Mouse (Mus musculus) G1E (cell line): Measurements from ENCODE around the gene Gm20489. TPM values are rescaled to one million over a fixed set of nuclear protein-coding genes. Genes with fewer than 3 reads are reported as not detected.
A peak's percentile ranks its signal among the peaks of the same experiment; 100 is the strongest.

Experiments used
- ATAC-seq: 2 replicates; pipeline ENCODE4 v1.8.0; 2016; ENCODE audit warnings: mild to moderate bottlenecking; ENCODE audit not compliant: insufficient number of reproducible peaks, poor library complexity, low FRiP score, severe bottlenecking; ENCODE audit errors: extremely low read depth
- DNase-seq: peaks from one replicate; pipeline ENCODE4 v3.0.0; 2012; ENCODE audit warnings: low spot score
- H3K27me3 ChIP-seq: 2 replicates; pipeline ENCODE4 v1.6.1; 2012; ENCODE audit warnings: mild to moderate bottlenecking, low read length, inconsistent platforms; ENCODE audit not compliant: insufficient read depth
- H3K36me3 ChIP-seq: replicated peaks from 2 replicates; pipeline ENCODE3; 2012; ENCODE audit warnings: mild to moderate bottlenecking, inconsistent platforms
- H3K4me1 ChIP-seq: 2 replicates; pipeline ENCODE4 v1.6.1; 2012; ENCODE audit warnings: low read depth, low read length, inconsistent platforms, mixed read lengths; ENCODE audit not compliant: insufficient read depth
- H3K4me3 ChIP-seq: 2 replicates; pipeline ENCODE4 v1.5.1; 2012; ENCODE audit warnings: low read depth, mild to moderate bottlenecking, inconsistent platforms, low read length, moderate library complexity, mixed read lengths
- H3K9me3 ChIP-seq: replicated peaks from 2 replicates; pipeline ENCODE4 v1.6.1; 2012; ENCODE audit warnings: inconsistent platforms
- CTCF ChIP-seq: IDR thresholded peaks from 2 replicates; pipeline ENCODE4 v1.5.1; 2012; ENCODE audit warnings: low read depth, low read length, inconsistent platforms, mixed read lengths
- GATA1 ChIP-seq: IDR thresholded peaks from 2 replicates; pipeline ENCODE4 v1.6.1; 2012; ENCODE audit warnings: borderline replicate concordance, low read length, inconsistent platforms, mixed read lengths
- GATA2 ChIP-seq: IDR thresholded peaks from 2 replicates; pipeline ENCODE4 v1.6.1; 2012; ENCODE audit warnings: low read depth, low read length, inconsistent platforms, borderline replicate concordance
- POLR2AphosphoS5 ChIP-seq: IDR thresholded peaks from 2 replicates; pipeline ENCODE4 v1.6.1; 2012; ENCODE audit warnings: low read depth, low read length, inconsistent platforms; ENCODE audit not compliant: insufficient replicate concordance
- TAL1 ChIP-seq: conservative IDR thresholded peaks from 2 replicates; pipeline ENCODE4 v1.6.1; 2012; ENCODE audit warnings: low read depth, low read length, inconsistent platforms, mixed read lengths
- polyA plus RNA-seq: library from polyadenylated mRNA; stranded (reverse); fragments of >175 nt; gene quantifications from 2 replicates; pipeline ENCODE4 v1.2.3, GENCODE M21; 2012
- total RNA-seq, 2 experiments: library from RNA; stranded (forward) in 1 of 2; stranded (reverse) in 1 of 2; fragments of 200-1000 nt in 1 of 2; fragments of >200 nt in 1 of 2; fragmentation: Nextera tagmentation in 1 of 2; gene quantifications; 2 replicates each; pipeline ENCODE4 v1.2.3; 2014 to 2017

Gene Gm20489
- total and polyA plus RNA-seq, 3 experiments: not detected

DNA sequence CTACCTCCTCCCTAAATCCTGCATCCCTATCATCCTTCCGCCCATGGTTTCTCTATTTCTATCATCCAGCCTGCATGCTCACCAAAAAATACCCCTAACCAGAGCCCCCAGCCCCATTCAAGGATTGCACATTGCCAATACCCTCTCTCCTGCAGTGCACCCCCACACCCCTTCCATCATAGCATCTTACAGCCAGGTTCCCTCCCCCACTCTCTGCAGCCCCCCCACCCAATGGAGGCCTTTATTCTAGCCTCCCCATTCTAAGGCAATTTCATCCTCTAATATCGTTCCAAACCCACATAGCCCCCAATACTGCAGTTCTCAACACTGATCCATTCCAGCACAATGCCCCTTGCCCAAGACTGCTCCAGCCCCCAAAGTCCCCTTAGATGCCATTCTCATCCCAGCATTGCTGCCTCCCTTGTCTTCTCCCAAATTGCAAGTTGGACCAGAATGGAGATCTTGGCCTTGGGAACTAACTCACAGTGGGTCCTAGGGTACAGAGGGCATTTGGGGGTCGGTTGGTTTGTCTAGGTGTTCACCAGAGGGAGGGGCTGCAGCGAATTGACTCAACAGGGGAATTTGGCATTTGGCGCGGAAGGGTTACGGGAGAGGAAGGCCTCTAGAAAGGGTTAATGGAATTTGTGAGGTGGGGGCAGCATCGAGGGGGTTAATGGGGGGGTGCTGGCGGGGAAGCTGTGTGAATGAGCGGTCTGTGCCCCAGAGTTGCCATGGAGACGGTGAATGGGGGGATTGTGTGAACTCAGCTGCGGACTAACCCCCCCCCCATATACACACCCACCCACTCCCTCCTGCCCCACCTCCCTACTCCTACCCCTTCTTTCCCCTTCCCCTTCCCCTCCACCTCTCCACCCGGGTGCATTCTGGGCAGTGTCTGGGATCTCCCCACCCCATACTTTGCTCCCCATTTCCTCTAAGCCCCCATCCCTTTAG, 30.9 kb upstream of the Gm20489 start:
- TF ChIP-seq CTCF (no peak), POLR2AphosphoS5 (no peak), GATA1 (no peak), TAL1 (no peak), GATA2 (no peak)
- Histone ChIP-seq H3K4me1 (peaks cover 6% of the 10 kb centered on the region; the same call in 1 of the 2 replicates), H3K4me3 (no peak overlapping the region), H3K9me3 (no peaks in the 10 kb centered on the region), H3K36me3 (peaks cover 33% of the 10 kb centered on the region), H3K27me3 (peaks cover 8% of the 10 kb centered on the region; the same call in 1 of the 2 replicates)
- DNase-seq (no peak), ATAC-seq (no peak)

DNA sequence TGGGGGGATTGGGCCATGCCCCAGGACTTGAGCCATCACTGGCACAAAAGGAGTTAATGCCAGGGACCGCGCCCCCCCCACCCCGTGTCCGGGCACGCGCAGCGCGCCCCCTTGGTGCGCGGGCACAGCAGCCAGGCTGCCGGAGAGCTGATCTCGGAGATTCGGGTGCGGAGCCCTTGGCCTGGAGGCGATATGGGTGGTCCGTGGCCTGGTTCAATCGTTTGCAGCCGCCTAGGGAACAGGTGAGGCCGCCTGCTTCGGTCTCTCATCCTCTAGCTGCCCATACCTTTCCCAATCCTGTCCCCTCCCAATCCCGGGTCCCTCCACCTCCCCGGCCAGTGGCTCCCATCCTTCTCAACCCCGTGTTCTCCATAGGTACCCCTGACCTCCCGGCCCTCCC, 30.2 kb upstream of the Gm20489 start, which contains the start of gene Nlgn3:
Gene Nlgn3, plus strand, starts transcription at position 114 of the 400 bp plus-strand sequence.
- no peak for ATAC-seq

DNA sequence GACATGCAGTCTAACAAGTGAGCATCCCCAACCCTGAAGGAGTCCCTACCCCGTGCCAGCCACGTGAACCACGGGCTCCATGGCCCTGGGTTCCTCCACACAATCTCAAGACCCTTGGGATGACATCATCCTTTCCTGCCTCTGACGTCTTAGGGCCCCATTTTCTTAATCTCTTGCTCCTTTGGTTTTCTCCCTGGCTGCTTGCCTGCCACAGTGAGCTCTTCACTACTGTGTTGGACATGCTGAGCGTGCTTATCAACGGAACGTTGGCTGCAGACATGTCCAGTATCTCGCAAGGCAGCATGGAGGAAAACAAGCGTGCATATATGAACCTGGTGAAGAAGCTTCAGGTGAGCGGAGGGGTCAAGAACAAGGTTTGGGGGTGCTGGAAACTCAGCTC, 21.3 kb upstream of the Gm20489 start:
- no peaks in the 10 kb centered on the region for H3K27me3 ChIP-seq
- peaks cover 93% of the 10 kb centered on the region for H3K36me3 ChIP-seq
- no peaks in the 10 kb centered on the region for H3K9me3 ChIP-seq
- peaks cover 48% of the 10 kb centered on the region for H3K4me1 ChIP-seq
- ATAC-seq (no peak), DNase-seq (no peak)
- TF ChIP-seq GATA2: no peak
- no peak for TF ChIP-seq TAL1
- TF ChIP-seq POLR2AphosphoS5: no peak
- TF ChIP-seq CTCF: no peak
- no peak for TF ChIP-seq GATA1
- H3K4me3 ChIP-seq: no peak overlapping the region

More for the DNA sequence above, 30.2 kb upstream of the Gm20489 start, which contains the start of gene Nlgn3:
- no peak for DNase-seq
- H3K9me3 ChIP-seq: no peaks in the 10 kb centered on the region
- no peak for TF ChIP-seq CTCF
- no peak for TF ChIP-seq TAL1
- no peak for TF ChIP-seq POLR2AphosphoS5
- no peak for TF ChIP-seq GATA2
- no peak for TF ChIP-seq GATA1
- H3K27me3 ChIP-seq: peaks cover 8% of the 10 kb centered on the region; the same call in 1 of the 2 replicates
- peaks cover 40% of the 10 kb centered on the region for H3K36me3 ChIP-seq
- no peak within 1 kb of the TSS for H3K4me3 ChIP-seq
- H3K4me1 ChIP-seq: peaks cover 6% of the 10 kb centered on the region; the same call in 1 of the 2 replicates

DNA sequence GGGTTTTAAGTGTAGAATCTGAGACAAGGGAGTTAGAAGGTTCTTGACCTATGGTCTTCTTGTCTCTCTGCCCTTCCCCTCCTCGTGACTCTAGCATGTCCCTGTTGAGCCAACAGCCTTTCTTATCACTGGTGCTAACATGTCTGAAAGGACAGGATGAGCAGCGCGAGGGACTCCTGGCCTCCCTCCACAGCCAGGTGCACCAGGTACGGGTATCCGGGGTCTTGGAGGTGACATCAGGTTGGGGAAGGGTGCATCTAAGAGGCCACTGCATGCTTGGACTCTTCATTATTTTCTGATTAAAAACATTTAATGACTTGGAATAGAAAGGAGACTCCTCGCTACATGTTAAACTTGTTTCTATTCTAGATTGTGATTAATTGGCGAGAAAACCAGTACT, 20.2 kb upstream of the Gm20489 start:
- DNase-seq: no peak
- H3K27me3 ChIP-seq: no peaks in the 10 kb centered on the region
- H3K4me3 ChIP-seq: no peak overlapping the region
- no peak for TF ChIP-seq TAL1
- no peak for ATAC-seq
- peaks cover 48% of the 10 kb centered on the region for H3K4me1 ChIP-seq
- H3K36me3 ChIP-seq: peaks cover 93% of the 10 kb centered on the region
- no peaks in the 10 kb centered on the region for H3K9me3 ChIP-seq

DNA sequence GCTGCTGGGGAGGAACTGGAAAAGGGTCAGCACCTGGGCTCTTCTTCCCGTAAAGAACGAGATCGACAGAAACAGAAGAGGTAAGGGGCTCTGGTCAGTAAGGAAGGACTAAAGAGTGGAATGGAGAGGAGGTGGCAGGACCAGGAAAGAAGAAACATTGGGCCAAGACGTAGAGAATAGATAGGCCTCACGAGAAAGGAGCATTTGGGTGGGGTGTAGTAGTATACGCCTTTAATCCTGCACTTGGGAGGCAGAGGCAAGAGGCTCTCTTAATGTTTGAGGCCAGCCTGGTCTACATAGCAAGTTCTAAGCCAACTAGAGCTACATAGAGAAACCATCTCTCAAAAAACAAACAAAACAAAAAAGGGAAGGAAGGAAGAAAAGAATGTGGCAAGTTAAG, 19.6 kb upstream of the Gm20489 start:
- no peak for ATAC-seq
- Histone ChIP-seq H3K4me3 (no peak overlapping the region), H3K9me3 (no peaks in the 10 kb centered on the region), H3K27me3 (no peaks in the 10 kb centered on the region), H3K4me1 (peaks cover 48% of the 10 kb centered on the region), H3K36me3 (peaks cover 93% of the 10 kb centered on the region)
- no peak for DNase-seq
- no peak for TF ChIP-seq POLR2AphosphoS5
- TF ChIP-seq TAL1: no peak
- no peak for TF ChIP-seq GATA1
- TF ChIP-seq CTCF: no peak
- TF ChIP-seq GATA2: no peak

DNA sequence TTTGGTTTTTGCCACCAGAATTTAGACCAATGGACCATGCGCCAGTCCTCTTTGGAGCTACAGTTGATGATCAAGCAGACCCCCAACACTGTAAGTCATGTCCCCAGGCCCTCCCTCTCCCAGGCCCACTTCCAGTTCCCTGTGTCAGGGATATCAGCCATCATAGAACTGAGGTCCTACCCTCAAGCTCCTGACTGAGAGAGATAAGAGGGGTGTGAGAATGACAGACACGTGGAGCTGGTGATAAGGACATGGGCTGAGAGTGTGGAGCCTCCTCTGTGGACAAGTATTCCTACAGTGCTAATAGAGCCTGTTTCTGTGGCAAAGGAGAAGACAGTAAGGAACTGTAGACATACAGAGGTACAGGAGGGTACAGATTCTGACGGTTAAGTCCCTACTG, 18.7 kb upstream of the Gm20489 start:
- no peak overlapping the region; the same call in 1 of the 2 replicates for H3K4me3 ChIP-seq
- ATAC-seq: peak; percentile 92
- peak; percentile 96 for TF ChIP-seq TAL1
- TF ChIP-seq POLR2AphosphoS5: no peak
- no peak for TF ChIP-seq CTCF
- no peak for TF ChIP-seq GATA2
- TF ChIP-seq GATA1: no peak
- no peaks in the 10 kb centered on the region for H3K27me3 ChIP-seq
- H3K36me3 ChIP-seq: peaks cover 93% of the 10 kb centered on the region
- no peaks in the 10 kb centered on the region for H3K9me3 ChIP-seq
- DNase-seq: peak; percentile 73
- peaks cover 48% of the 10 kb centered on the region for H3K4me1 ChIP-seq
